Mouse (Mus musculus): Measurements from ENCODE around the gene Vmp1. TPM values are rescaled to one million over a fixed set of nuclear protein-coding genes. Genes with fewer than 3 reads are reported as not detected.

Gene Vmp1
- polyA plus RNA-seq, 1 experiment = 157 TPM

GRCm38 (mm10) chr11:86618548-86619335 is 64.9 kb downstream of the Vmp1 start:
- H3ac ChIP-seq (ENCODE audit: control insufficient read depth, insufficient read length, low read depth) = no peak overlapping the region
- H3K4me3 ChIP-seq (ENCODE audit: insufficient read depth, poor library complexity, severe bottlenecking) = no peak overlapping the region
- TF ChIP-seq USF1 (IDR thresholded peaks at IDR 0.05; ENCODE audit: low read depth) (no peak), FOSL1 (IDR thresholded peaks at IDR 0.05; ENCODE audit: insufficient read depth, low read length, poor library complexity, severe bottlenecking) (no peak), CTCF (IDR thresholded peaks at IDR 0.05; ENCODE audit: control insufficient read depth, insufficient read depth, insufficient read length) (no peak), CEBPB (IDR thresholded peaks at IDR 0.05; ENCODE audit: low read depth) (no peak), MYOG (IDR thresholded peaks at IDR 0.05; ENCODE audit: control insufficient read depth, extremely low read depth, insufficient read length) (no peak), MYOD1 (IDR thresholded peaks at IDR 0.05; ENCODE audit: control insufficient read depth, insufficient read length, low read depth) (no peak)
- peaks cover 15% of the 10 kb centered on the region for H3K79me3 ChIP-seq (ENCODE audit: low read depth)
- peaks cover 49% of the 10 kb centered on the region for H3K79me2 ChIP-seq (ENCODE audit: control insufficient read depth, insufficient read depth)
- H3K36me3 ChIP-seq (ENCODE audit: control insufficient read depth, insufficient read depth) = peaks cover 7% of the 10 kb centered on the region
- no peaks in the 10 kb centered on the region for H3K27me3 ChIP-seq (ENCODE audit: control insufficient read depth, insufficient read depth, insufficient read length)

DNA sequence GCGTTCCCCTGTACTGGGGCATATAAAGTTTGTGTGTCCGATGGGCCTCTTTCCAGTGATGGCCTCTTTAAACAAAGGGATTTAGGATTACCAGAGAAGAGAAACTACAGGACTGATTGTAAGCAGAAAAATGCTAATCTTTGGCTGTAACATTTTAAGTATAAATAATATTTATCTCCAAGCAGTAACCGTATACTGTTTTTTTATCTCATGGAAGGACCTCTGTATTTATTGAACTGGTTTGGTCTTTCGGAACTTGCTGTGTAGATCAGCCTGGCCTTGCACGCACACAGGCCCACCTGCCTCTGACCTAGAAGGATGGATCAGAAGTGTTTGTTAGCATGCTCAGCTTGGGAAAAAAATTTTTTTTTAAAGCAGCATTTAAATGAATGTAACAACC is 69.0 kb downstream of the Vmp1 start:
- Histone ChIP-seq H3K4me3 (ENCODE audit: insufficient read depth, poor library complexity, severe bottlenecking) (no peak overlapping the region), H3K27me3 (ENCODE audit: control insufficient read depth, insufficient read depth, insufficient read length) (no peaks in the 10 kb centered on the region), H3K79me2 (ENCODE audit: control insufficient read depth, insufficient read depth) (peaks cover 17% of the 10 kb centered on the region), H3ac (ENCODE audit: control insufficient read depth, insufficient read length, low read depth) (no peak overlapping the region), H3K36me3 (ENCODE audit: control insufficient read depth, insufficient read depth) (peaks cover 13% of the 10 kb centered on the region), H3K79me3 (ENCODE audit: low read depth) (peaks cover 1% of the 10 kb centered on the region)
- TF ChIP-seq MYOG (IDR thresholded peaks at IDR 0.05; ENCODE audit: control insufficient read depth, extremely low read depth, insufficient read length) (no peak), CTCF (IDR thresholded peaks at IDR 0.05; ENCODE audit: control insufficient read depth, insufficient read depth, insufficient read length) (no peak), MAX (IDR thresholded peaks at IDR 0.05) (no peak), FOSL1 (IDR thresholded peaks at IDR 0.05; ENCODE audit: insufficient read depth, low read length, poor library complexity, severe bottlenecking) (no peak), USF1 (IDR thresholded peaks at IDR 0.05; ENCODE audit: low read depth) (no peak), MYOD1 (IDR thresholded peaks at IDR 0.05; ENCODE audit: control insufficient read depth, insufficient read length, low read depth) (no peak), CEBPB (IDR thresholded peaks at IDR 0.05; ENCODE audit: low read depth) (no peak)

DNA sequence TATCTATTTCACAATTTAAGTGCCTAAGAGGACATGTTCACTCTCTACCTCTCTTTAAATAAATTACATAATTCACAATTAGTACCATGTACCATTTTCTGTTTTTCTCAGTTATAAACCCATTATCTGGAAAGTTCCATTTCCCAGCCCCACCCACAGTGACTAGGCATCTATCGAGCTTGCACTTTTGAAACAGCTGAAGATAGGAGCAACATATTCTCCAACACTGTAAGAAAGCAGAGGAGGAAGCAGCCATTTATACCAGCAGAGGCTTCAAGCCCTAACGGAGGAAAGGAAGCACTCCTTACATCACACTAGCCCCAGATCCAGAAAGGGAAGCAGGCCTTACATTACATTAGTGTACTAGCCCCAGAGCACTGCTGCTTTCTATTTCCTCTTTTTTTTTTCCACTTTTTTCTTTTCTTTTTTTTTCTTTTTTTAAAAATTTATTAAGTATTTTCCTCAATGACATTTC is 69.5 kb downstream of the Vmp1 start:
- Histone ChIP-seq H3K27me3 (ENCODE audit: control insufficient read depth, insufficient read depth, insufficient read length) (no peaks in the 10 kb centered on the region), H3K36me3 (ENCODE audit: control insufficient read depth, insufficient read depth) (peaks cover 14% of the 10 kb centered on the region), H3K79me3 (ENCODE audit: low read depth) (peaks cover 1% of the 10 kb centered on the region), H3K79me2 (ENCODE audit: control insufficient read depth, insufficient read depth) (peaks cover 17% of the 10 kb centered on the region), H3ac (ENCODE audit: control insufficient read depth, insufficient read length, low read depth) (no peak overlapping the region), H3K4me3 (ENCODE audit: insufficient read depth, poor library complexity, severe bottlenecking) (no peak overlapping the region)
- TF ChIP-seq MYOD1 (IDR thresholded peaks at IDR 0.05; ENCODE audit: control insufficient read depth, insufficient read length, low read depth) (no peak), MAX (IDR thresholded peaks at IDR 0.05) (no peak)

DNA sequence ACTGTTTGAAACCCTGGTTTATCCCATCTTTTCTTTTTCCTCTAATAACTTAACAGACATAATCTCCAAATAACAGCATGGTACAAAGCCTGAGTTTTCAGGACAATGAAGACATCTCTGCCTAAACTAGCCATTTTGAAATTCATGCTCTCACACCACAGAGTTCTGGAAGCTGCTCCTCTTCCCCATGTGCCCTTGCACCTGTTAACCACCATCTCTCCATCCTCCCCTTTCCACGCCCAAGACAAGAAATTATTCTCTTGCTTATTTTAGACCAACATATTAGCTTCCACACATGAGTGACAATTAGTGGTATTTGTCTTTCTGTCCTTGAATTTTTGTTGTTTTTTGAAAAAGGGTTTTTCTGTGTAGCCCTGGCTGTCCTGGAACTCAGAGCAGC is 71.6 kb downstream of the Vmp1 start:
- H3ac ChIP-seq (ENCODE audit: control insufficient read depth, insufficient read length, low read depth) = no peak overlapping the region
- no peaks in the 10 kb centered on the region for H3K27me3 ChIP-seq (ENCODE audit: control insufficient read depth, insufficient read depth, insufficient read length)
- peaks cover 22% of the 10 kb centered on the region for H3K79me2 ChIP-seq (ENCODE audit: control insufficient read depth, insufficient read depth)
- peaks cover 14% of the 10 kb centered on the region for H3K36me3 ChIP-seq (ENCODE audit: control insufficient read depth, insufficient read depth)
- TF ChIP-seq FOSL1 (IDR thresholded peaks at IDR 0.05; ENCODE audit: insufficient read depth, low read length, poor library complexity, severe bottlenecking) (no peak), CEBPB (IDR thresholded peaks at IDR 0.05; ENCODE audit: low read depth) (no peak), MAX (IDR thresholded peaks at IDR 0.05) (no peak), MYOG (IDR thresholded peaks at IDR 0.05; ENCODE audit: control insufficient read depth, extremely low read depth, insufficient read length) (no peak), CTCF (IDR thresholded peaks at IDR 0.05; ENCODE audit: control insufficient read depth, insufficient read depth, insufficient read length) (no peak), MYOD1 (IDR thresholded peaks at IDR 0.05; ENCODE audit: control insufficient read depth, insufficient read length, low read depth) (no peak)
- H3K4me3 ChIP-seq (ENCODE audit: insufficient read depth, poor library complexity, severe bottlenecking) = no peak overlapping the region
- peaks cover 1% of the 10 kb centered on the region for H3K79me3 ChIP-seq (ENCODE audit: low read depth)

- TF ChIP-seq CEBPB (IDR thresholded peaks at IDR 0.05; ENCODE audit: low read depth) = no peak
- TF ChIP-seq MYOD1 (IDR thresholded peaks at IDR 0.05; ENCODE audit: control insufficient read depth, insufficient read length, low read depth) = no peak
- TF ChIP-seq MYOG (IDR thresholded peaks at IDR 0.05; ENCODE audit: control insufficient read depth, extremely low read depth, insufficient read length) = no peak
- TF ChIP-seq USF1 (IDR thresholded peaks at IDR 0.05; ENCODE audit: low read depth) = no peak
- no peak for TF ChIP-seq MAX (IDR thresholded peaks at IDR 0.05)
- no peak for TF ChIP-seq FOSL1 (IDR thresholded peaks at IDR 0.05; ENCODE audit: insufficient read depth, low read length, poor library complexity, severe bottlenecking)
- TF ChIP-seq CTCF (IDR thresholded peaks at IDR 0.05; ENCODE audit: control insufficient read depth, insufficient read depth, insufficient read length) = no peak
- H3K79me2 ChIP-seq (ENCODE audit: control insufficient read depth, insufficient read depth) = peaks cover 22% of the 10 kb centered on the region
- peaks cover 25% of the 10 kb centered on the region for H3K36me3 ChIP-seq (ENCODE audit: control insufficient read depth, insufficient read depth)
- H3K27me3 ChIP-seq (ENCODE audit: control insufficient read depth, insufficient read depth, insufficient read length) = no peaks in the 10 kb centered on the region
- H3K4me3 ChIP-seq (ENCODE audit: insufficient read depth, poor library complexity, severe bottlenecking) = no peak overlapping the region
- H3K79me3 ChIP-seq (ENCODE audit: low read depth) = peaks cover 4% of the 10 kb centered on the region
- no peak overlapping the region for H3ac ChIP-seq (ENCODE audit: control insufficient read depth, insufficient read length, low read depth)
These were observed 73.4 kb downstream of the Vmp1 start for GRCm38 (mm10) chr11:86610239-86610638.

Measured in C2C12 (cell line).